Mouse (Mus musculus) neural tube, embryonic 10.5 days (tissue): ENCODE results near the gene Catsperd.

Source experiments
- DNase-seq: peaks from one replicate; pipeline ENCODE4 v3.0.0-alpha.2; 2017; ENCODE audit warnings: low spot score; ENCODE audit errors: extremely low spot score

Gene Catsperd

GRCm38 (mm10) chr17:56627530-56628277 is at the start of gene Catsperd:
Gene Catsperd, plus strand, starts transcription at chr17:56628143.
- peak; percentile 45 for DNase-seq

GRCm38 (mm10) chr17:56583071-56583470 is 44.9 kb upstream of the Catsperd start:
- no peak for DNase-seq

DNA sequence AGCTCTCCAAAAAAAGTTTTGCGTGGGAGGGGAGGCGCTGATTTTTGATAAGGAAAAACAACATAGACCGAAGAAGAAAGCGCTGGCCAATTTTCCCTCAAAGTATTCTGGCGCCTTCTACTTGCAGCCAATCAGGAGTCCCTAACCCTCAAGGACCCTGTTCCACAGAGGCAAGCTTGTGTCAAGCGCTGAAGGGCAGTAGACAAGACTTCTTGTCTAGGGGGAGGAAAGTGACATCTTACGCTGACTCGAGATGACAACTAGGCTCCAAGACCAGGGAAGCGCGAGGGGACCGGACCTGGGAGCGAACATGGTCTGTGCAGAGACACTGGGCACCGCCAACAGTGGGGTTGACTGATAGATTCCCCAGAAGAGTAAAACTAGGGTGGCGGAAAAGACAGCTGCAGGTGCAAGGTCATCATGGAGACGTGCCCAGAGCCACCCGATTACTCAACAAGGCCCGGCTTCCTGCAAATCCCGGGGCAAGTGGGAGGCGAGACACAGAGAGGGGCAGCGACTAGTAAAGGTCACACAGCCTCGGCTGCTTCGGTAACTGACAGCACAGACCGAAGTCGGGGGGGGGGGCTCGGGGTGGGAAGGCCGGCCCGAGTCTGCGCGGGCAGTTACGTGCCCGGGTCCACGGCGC is 44.2 kb upstream of the Catsperd start:
- no peak for DNase-seq

- peak; percentile 98 for DNase-seq
These were observed 43.4 kb upstream of the Catsperd start, which contains the start of the genes Safb2 and Safb for GRCm38 (mm10) chr17:56584257-56585130. Gene Safb2, minus strand, starts transcription at chr17:56584585. Gene Safb, plus strand, starts transcription at chr17:56584825.

GRCm38 (mm10) chr17:56585171-56585821 is 42.6 kb upstream of the Catsperd start:
- peak; percentile 64 for DNase-seq

GRCm38 (mm10) chr17:56587773-56588172 is 40.2 kb upstream of the Catsperd start:
- no peak for DNase-seq

GRCm38 (mm10) chr17:56588921-56589320 is 39.0 kb upstream of the Catsperd start:
- no peak for DNase-seq

- no peak for DNase-seq
These were observed 35.4 kb upstream of the Catsperd start for GRCm38 (mm10) chr17:56592553-56592952.

DNA sequence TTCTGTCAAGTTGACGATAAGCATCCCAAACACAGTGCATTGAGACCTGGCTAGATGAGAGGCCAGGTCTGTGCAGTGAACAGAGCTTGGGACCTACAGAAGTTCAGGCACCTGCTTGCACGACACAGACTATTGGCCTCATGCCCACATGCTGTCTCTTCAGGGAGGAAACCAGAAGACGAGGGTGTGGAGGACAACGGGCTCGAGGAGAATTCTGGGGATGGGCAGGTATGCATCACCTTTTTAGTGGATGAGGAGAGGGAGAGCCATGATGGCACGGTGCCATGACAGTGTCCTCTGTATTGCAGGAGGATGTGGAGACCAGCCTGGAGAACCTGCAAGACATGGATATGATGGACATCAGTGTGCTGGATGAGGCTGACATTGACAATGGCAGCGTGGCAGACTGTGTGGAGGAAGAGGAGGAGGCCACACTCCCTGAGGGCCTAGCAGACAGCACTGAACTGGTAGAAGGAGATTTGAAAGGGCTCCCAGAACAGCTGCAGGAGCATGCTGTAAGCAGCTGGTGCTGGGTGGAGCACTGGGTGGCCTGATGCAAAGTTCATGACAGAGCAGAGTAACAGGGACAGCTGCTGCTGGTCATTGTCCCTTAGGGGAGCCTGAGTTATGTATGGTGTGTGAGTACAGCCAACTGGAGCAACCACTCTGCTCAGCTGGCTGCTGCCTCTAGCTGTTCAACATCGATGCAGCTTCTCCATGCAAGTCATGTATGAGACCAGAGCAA is 34.2 kb upstream of the Catsperd start:
- no peak for DNase-seq

DNA sequence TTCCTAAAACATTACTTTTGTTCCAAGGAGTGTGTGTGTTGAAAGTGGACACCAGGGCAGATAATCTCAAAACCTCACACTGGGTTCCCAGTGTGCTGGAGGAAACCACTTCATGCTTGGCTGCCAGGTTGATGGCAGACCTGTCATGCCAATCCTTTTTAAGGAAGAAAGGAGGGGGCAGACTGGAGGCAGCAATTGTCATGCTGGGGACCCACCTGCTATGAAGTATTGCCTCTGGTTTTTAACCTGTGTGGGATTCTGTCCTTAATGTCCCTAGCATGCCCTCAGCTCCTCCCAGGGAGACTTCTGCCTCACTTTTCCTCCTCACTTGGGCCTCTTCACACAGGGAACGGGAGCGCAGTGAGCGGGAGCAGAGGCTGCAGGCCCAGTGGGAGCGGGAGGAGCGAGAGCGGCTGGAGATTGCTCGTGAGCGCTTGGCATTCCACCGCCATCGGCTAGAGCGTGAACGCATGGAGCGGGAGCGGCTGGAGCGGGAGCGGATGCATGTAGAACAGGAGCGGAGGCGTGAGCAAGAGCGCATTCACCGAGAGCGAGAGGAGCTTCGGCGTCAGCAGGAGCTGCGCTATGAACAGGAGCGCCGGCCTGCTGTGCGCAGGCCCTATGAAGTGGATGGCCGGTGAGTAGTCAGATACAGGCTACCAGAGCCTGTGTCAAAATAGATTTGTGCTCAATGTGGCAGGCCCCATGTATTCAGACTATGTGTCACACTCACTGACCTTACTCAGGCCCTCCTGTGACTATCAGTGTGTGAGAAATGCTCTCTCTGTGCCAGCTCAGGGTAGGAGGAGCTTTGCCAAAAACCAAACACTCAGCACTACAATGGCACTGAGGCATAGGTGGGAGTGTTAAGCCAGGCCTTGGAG is 24.5 kb upstream of the Catsperd start:
- no peak for DNase-seq

- no peak for DNase-seq
These were observed 23.9 kb upstream of the Catsperd start for GRCm38 (mm10) chr17:56604070-56604380.

DNA sequence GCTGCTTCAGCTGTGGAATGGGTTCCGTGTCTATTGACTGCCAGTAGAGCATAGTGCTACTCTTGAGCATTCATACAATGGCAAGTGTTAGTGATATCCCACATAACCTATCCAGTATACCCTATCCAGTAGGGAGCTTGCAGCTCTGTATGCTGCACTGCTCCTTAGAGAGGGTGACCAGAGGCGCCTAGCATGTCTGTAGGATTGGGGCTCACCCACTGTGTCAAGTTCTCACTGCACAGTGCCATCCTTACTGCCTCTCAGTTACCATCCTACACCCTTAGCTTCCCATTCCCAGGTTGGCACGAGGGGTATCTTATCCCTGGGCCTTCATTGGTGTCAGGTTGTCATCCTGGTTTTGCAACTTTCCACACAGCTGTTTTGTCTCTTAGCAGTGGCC is 23.5 kb upstream of the Catsperd start:
- DNase-seq, result no peak

- DNase-seq, result no peak
These were observed 22.5 kb upstream of the Catsperd start for GRCm38 (mm10) chr17:56605431-56605830.

- DNase-seq, result no peak
These were observed 20.4 kb upstream of the Catsperd start for GRCm38 (mm10) chr17:56607521-56608062.

GRCm38 (mm10) chr17:56608699-56609098 is 19.2 kb upstream of the Catsperd start:
- DNase-seq, result no peak

- peak; percentile 91 for DNase-seq
These were observed 18.3 kb upstream of the Catsperd start, which contains the start of gene 2410015M20Rik for GRCm38 (mm10) chr17:56609452-56610171. Gene 2410015M20Rik, minus strand, starts transcription at chr17:56609771.

- DNase-seq, result no peak
These were observed 16.6 kb upstream of the Catsperd start for GRCm38 (mm10) chr17:56611323-56611722.

DNA sequence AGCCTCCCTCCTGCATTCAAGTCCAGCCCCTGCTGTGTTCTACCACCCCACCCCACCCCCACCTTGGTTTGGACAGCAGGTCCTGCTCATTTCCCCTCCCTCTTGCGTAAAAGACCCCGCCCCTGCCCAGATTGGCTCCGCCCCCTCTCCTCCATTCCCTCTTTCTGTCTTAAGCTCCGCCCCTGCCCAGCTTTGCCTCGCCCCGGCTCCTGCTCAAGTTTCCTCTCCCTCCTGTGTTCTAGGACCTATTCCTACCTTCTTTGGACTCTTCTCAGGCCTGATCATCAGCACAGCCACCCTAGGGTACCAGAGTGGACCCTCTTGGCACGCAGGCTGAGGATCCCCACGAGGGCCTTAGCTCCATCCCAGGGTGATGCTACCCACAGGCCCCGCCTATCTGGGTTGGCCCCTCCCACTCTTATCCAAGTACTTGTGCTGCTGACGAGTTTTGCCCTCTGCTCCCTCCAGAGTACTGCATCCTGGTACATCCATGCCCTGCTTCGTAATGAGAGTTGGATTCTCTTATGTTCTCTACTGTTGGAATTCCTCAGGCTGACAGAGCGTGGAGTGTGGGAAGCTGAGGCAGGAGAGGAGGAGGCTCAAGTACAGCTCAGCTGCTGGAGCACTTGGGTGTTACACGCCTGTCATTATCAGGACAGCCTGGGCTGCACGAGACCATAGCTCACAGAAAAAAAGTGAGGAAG is 15.9 kb upstream of the Catsperd start:
- DNase-seq, result peak; percentile 53
